Mouse (Mus musculus): ENCODE data around the gene Mtnr1a.
"Not testable (repeated sequence)": the region's sequence is repeated elsewhere in the genome, so short reads cannot be mapped to it uniquely, and the experiment has no call there.

Gene Mtnr1a

DNA sequence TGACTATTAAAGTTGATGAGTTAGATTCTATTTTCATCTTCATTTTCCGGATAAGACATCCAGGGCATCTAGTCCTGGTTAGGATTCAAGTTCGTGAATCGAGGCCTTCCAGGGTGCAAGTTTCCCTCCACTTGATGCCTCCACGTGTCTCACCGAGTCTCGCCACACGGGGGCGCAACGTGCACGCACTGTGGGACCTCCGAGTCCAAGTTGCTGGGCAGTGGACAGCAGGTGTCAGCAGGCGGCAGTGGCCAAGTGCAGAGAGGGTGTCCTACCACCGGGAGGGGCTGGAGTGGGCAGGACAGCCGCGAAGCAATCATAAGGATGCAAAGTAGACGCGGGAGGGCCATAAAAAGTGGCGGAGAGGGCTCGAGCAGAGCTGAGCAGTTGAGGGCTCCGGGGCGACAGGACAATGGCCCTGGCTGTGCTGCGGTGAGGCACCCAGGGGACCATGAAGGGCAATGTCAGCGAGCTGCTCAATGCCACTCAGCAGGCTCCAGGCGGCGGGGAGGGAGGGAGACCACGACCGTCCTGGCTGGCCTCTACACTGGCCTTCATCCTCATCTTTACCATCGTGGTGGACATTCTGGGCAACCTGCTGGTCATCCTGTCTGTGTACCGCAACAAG lies at the start of gene Mtnr1a:
Gene Mtnr1a, plus strand, starts transcription at position 379 of the 628 bp plus-strand sequence.
- DNase-seq: peak; percentile 92 to 94

DNA sequence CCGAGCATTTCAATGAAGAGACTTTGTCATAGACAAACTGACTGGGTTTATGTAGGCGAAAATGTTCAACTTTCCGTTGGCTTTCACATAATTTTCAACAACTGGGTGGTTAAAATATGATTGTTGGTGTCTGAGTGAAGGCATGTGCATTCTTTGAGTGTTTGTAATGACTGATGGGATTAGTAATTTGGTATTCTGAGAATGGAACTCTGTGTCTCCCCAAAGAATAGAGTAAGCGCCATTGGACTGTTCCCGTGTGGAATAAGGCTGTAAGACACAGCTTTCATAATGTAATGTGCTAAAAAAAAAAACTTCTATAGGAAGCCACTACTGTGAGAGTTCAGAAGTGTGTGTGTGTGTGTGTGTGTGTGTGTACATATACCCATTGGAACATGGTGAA lies 49.7 kb upstream of the Mtnr1a start:
- no peak for DNase-seq

DNA sequence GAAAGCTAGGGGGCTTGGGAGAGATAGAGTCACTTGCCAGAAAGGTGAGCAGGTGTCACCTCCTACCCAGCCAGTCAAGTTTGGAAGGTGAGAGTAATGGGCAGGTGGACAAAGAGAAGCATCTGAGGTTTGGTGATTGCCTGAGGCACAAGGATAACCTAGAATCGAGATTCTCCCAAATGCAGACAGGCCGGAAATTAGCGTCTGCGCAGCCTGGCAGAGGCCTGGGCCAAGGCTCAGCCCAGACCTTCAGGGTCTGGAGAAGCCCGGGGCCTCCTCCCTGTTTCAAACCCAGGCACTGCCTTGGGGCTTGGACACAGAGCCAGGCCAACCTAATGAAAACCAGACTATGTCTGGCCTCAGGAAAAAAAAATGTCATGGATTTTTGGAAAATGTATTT lies 47.8 kb upstream of the Mtnr1a start:
- peak; percentile 44 to 56 for DNase-seq

- DNase-seq: peak; percentile 73 to 74
These were observed 46.8 kb upstream of the Mtnr1a start for GRCm38 (mm10) chr8:45021911-45022665.

GRCm38 (mm10) chr8:45028081-45028497 lies 40.8 kb upstream of the Mtnr1a start:
- peak in 1 of 2 experiments; percentile 49 for DNase-seq

DNA sequence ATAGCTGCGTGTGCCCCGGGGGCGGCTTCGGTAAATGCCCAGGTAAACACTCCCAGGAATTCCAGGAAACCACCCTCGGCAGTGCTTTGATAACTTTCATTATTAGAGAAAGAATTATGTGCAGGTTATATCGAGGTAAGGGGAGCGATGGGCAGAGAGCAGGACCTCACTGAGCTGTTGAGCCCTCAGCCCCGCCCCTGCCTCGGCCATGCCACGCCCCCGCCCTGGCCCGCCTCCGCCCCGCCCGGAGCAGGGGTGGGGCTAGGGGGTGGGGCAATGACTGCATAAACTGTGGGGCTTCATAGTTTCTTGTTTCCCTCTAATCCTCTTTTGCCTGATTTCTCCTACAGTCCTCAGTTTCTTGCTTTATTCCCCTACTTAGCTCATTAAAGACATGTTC lies 30.6 kb upstream of the Mtnr1a start:
- no peak for DNase-seq

DNA sequence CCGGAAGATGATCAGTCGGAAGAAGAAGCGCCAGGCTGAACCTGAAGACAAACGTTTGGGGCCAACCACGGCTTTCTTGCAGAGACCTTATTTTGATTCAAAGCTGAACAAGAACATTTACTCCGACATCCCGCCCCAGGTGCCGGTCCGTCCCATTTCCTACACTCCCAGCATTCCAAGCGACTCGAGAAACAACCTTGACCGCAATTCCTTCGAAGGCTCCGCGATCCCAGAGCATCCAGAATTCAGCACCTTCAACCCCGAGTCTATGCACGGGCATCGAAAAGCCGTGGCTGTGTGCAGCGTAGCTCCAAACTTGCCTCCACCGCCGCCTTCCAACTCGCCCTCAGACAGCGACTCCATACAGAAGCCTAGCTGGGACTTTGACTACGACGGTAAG lies 24.8 kb upstream of the Mtnr1a start:
- no peak for DNase-seq

DNA sequence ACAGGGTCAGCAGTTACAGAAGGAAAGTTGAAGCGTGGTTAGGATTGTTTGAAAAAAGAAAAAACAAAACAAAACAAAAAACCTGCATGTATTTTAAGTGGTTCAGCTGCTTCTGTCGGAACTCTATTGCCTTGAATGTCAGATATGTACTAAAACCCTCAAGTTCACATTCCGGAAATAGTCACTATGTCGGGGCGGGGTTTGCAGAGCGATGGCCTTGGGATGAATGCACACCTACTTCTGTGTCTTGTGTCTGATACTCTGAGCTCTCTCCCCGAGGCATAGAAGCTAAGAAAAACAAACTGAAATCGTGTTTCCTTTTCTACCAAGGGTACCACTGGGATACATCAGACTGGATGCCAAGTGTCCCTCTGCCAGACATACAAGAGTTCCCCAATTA lies 18.5 kb upstream of the Mtnr1a start:
- no peak for DNase-seq

GRCm38 (mm10) chr8:45051236-45051635 lies 17.7 kb upstream of the Mtnr1a start:
- DNase-seq: no peak

GRCm38 (mm10) chr8:45052205-45052604 lies 16.7 kb upstream of the Mtnr1a start:
- no peak for DNase-seq

GRCm38 (mm10) chr8:45052618-45053017 lies 16.3 kb upstream of the Mtnr1a start:
- DNase-seq: no peak

GRCm38 (mm10) chr8:45055500-45055899 lies 13.4 kb upstream of the Mtnr1a start:
- no peak for DNase-seq

GRCm38 (mm10) chr8:45056810-45057209 lies 12.1 kb upstream of the Mtnr1a start:
- DNase-seq: peak in 1 of 2 experiments; percentile 9

GRCm38 (mm10) chr8:45060083-45060482 lies 8.9 kb upstream of the Mtnr1a start:
- DNase-seq: no peak

- DNase-seq: no peak
These were observed 6.6 kb upstream of the Mtnr1a start for GRCm38 (mm10) chr8:45062311-45062710.

GRCm38 (mm10) chr8:45062982-45063924 lies 5.7 kb upstream of the Mtnr1a start:
- no peak for DNase-seq

DNA sequence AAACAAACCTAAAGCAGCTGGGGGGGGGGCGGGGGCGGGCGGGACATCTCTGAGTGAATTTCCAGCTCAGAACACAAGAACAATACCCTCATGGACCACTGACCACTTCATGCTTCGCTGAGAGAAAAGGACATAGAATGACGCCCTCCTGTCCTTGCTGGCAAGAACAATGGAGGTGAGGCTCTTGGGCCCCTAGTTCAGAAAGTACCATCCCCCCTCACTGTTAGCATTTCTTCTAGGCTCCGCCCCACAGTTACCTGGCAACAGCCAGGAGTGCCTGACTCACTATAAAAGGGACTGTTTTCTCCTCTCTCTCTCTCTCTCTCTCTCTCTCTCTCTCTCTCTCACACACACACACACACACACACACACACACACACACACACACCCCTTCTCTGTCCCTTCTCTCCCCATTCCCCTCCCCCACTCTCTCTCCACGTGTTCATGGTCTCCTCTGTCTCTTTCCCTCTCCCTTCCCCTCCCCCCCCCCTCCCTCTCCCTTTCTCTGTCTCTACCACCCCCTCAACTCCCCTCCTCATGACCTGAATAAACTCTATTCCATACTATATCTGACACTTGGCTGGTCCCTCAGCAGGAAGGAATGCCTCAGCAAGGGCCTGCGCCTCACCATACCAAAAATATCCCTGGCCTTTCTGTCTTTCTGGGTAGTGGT lies 4.6 kb upstream of the Mtnr1a start:
- DNase-seq: no peak

DNA sequence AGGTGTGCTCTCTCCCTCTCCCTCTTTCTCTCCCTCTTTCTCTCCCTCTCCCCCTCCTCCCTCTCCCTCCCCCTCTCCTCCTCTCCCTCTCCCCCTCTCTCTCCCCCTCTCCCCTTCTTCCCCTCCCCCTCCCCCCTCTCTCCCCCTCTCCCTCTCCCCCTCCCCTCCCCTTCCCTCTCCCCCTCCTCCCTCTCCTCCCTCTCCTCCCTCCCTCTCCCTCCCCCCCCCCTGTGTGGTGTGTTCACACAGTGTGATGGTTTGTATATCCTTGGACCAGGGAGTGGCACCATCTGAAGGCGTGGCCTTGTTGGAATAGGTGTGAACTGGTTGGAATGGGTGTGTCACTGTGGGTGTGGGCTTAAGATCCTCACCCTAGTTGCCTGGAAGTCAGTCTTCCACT lies 3.5 kb upstream of the Mtnr1a start:
- not testable (repeated sequence) for DNase-seq

GRCm38 (mm10) chr8:45070949-45071348 lies 2.0 kb downstream of the Mtnr1a start:
- DNase-seq: no peak

DNA sequence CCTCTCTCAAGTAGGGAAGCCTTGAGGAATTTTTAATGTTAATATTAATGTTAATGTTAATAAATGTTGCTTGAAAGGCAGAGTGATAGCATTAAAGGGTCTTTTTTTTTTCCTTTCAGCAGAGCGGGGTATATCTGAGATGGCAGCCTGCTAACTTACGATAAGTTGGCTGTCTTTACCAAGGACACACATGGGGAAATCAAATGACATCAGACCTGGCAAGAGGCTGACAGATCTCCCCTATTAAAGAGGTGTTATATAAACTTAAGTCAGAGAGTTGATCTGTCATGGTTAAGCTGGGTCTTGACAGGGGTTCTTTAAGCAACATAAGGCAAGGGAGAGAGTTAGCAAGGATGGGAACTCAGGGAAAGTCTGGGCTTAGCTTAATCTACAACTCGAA lies 11.9 kb downstream of the Mtnr1a start:
- no peak for DNase-seq

DNA sequence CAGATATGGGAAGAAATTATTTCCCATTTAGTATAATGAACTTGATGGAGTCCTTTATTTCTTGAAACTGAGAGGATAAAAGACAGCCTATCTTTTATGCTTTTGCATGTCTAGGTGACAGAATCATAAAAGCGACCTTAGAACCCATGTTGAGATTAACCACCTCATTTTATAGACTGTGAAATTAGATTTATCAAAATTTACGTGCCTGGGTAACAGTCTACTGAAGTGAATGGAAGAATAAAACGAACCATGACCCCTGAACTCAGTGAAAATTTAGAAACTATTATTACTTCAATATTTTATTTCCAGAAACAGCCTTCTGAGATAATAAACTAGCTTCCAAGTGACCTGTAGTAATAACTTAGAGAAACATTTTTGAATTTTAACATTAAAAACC lies 24.7 kb downstream of the Mtnr1a start:
- DNase-seq: no peak

DNA sequence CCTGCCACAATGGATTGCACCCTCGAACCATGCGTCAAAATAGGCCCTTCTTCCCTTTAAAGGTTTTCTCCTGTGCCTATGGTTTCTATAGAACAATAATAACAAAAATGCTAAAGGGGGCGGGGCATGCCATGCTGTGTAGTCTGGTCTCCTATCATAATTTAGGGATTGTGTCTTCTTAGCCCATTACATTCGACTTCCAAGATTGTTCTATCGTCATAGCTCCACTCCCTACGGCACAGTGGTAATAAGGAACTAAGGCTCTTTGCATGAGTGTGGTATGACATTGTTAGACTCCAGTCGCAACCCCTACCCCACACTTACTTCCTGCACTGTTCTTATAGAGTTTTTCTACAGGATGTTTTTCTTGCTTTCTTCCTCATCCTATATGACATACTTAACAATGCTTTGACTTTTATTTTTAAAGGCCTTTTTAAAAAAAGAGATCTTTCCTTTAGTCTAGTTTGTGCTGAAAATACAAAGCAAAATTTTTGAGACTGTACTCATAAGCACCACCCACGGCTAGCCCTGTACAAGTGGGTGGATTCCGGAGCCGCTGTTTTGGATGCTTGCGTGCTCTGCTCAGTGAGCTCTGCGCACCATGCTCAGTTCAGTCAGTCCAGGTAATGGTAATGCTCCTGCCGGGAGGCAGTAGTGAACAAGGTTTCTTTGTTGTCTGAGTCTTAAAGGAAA lies 40.6 kb downstream of the Mtnr1a start:
- no peak for DNase-seq

All from cerebellum, postnatal 36 days (tissue).